Mouse (Mus musculus) erythroid progenitor cell, adult 5-6 weeks (primary cell): ENCODE results near the gene Zp3. TPM values are rescaled to one million over a fixed set of nuclear protein-coding genes. Genes with fewer than 3 reads are reported as not detected.
A peak's percentile ranks its signal among the peaks of the same experiment; 100 is the strongest.

Source experiments
- ATAC-seq: replicated peaks from 2 replicates; pipeline ENCODE4 v1.8.0; 2016; ENCODE audit warnings: moderate number of reproducible peaks, mild to moderate bottlenecking, moderate TSS enrichment, inconsistent platforms; ENCODE audit not compliant: poor library complexity, low FRiP score, severe bottlenecking
- total RNA-seq, 2 experiments: library from RNA; stranded (forward) in 1 of 2; stranded (reverse) in 1 of 2; fragments of 150-400 nt in 1 of 2; fragments of 186-747, 209-891 nt in 1 of 2; gene quantifications; 2 replicates each; pipeline versions ENCODE4 v1.2.3 to v1.2.4; 2015 to 2017; ENCODE audit warnings: low replicate concordance in 2 of 2

Gene Zp3
- total RNA-seq (2015; ENCODE audit: low replicate concordance) (not detected in 2 replicates), total RNA-seq (2017; ENCODE audit: low replicate concordance) (not detected in 2 replicates)

- ATAC-seq = no peak
These were observed at the start of gene Zp3 for GRCm38 (mm10) chr5:135979904-135980303. Zp3 (plus strand) TSS chr5:135980099.

DNA sequence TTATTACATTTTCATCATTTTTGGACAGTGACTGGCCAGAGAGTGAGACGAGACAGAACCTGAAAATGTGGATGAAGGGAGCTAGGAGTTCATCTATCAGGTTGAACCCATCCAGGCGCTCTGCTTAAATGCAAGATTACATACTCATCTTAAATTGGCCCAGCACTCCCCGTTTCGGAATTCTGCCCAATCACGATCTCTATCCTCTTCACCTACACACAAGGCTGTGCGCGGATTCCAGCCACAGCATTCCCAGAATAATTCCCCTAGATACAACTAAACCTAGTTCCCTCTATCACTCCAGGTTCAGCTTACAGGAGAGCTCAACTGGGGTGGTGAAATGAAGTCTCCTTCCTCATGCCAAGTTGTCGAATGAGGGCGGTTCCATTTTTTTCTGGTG is 48.4 kb upstream of the Zp3 start:
- ATAC-seq = no peak

DNA sequence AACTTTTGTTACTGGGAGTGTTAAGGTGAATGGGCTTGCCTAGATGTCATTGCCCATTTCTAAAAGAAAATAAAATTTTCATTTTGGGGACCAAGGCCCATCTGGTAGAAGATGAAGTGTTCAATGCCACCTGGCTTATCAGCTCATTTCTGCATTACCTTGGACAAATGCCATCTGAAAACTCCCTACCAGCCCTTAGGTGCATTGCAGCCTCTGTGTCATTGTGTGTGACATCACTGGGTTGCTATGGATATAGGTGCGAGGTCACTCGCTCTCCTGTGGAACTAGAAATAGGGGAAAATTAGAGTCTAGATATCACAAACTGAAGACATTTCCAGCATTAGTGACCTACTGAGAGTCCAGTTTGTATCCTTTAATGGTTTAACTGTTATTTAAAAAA is 47.5 kb upstream of the Zp3 start:
- ATAC-seq = no peak

DNA sequence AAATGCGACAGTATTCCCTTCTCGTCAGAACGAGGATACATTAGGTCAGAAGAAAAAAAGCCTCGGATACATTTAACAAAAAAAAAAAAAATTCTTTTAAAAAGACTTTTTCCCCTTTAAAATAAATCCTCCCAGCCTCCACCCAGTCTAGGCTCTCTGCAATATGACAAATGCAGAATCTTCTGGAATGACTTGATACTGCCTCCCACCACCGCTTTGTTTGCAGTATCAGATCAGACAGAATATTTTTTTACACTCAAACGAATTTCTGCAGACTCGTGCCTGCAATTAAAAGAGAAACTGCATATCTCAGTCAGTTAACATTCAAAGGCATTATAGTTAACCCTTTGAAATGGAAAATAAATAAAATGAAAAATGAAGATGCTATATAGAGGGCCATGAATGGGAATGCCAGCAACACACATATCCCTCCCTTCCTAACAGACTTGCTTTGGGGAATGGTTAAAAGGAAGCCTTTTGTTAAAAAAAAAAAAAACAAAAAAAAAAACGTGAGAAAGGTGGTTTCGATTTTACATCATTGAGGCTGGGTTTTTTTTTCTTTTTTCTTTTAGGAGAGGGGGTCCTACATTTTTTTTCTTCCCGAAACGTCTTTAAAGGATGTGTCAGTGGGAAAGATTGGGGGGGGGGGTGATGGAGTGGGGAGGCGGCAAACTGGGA is 46.5 kb upstream of the Zp3 start:
- ATAC-seq = no peak

GRCm38 (mm10) chr5:135933900-135934441 is 45.9 kb upstream of the Zp3 start:
- ATAC-seq = peak; percentile 72

DNA sequence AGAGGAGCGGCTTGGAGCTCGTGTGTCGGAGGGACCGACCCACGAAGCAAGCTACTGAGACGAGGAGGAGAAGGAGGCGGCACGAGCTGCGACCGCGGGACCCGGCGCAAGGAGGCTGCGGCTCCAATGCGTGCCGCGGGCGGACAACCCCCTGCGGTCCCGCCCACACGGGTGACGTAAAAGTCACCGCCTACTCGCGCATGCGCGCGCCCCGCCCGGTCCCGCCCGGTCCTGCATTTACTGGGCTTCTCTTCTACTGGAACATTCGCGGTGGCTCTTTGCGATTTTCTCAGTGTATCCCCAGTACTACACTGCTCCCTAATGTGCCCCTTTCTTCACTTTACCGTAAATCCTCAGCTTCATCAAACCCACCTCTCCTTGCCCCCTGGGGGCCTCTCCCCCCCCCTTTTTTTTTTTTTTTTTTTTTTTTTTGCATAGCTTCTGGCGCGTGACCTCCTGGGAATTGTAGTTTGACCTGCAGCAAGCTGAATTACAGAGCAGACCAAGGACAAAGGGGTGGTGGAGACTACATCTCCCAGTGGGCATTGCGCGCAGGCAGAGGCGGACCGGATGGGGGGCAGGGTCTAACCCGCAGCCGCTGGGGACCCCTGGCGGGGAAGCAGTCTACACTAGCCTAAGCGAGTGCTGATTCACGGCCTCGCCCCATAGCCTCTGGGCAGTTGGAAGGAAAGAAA is 45.3 kb upstream of the Zp3 start, which contains the start of gene Ywhag:
TSS of gene Ywhag (minus strand) at position 136 of the 695 bp plus-strand sequence.
- ATAC-seq = peak; percentile 94

DNA sequence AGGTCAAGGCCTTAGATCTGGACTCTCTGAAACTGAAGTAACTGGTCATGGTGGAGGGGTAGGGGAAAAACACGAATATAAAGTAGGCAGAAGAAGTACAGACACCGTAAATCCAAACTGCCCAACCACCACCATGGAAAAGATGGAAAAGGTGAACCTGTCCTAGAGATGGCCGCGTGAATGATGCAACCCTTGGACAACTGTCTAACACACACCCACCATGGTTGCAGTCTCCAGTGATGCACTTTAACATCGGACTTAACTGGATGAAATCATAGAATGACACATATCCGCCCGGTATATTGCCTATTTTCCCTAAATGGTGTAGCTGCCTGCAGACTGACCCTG is 44.7 kb upstream of the Zp3 start:
- ATAC-seq = no peak

DNA sequence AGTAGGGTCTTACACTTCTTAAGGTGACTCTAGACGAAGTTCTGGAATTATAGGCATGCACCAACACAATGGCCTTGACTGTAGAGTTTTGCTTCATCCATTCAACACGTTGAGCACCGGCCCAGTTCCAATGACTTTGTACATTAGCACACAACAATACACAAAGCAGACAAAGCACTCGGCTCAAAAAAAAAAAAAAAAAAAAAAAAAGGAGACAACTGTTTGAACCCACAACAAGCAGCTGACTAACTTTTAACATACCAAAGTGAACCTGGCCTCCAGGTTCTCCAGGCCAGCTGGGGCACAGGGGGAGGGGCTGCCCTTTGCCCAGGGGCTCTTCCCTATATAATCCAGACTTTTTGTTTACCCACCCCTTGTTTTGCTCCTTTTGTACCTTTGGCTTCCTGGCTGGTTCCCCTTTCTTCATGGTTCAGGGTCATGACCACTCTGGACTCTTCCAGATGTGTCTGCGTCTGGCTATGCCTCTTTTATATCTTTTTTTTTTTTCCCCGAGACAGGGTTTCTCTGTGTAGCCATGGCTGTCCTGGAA is 44.2 kb upstream of the Zp3 start:
- ATAC-seq = no peak

- no peak for ATAC-seq
These were observed 39.3 kb upstream of the Zp3 start for GRCm38 (mm10) chr5:135940587-135940986.

- no peak for ATAC-seq
These were observed 37.2 kb upstream of the Zp3 start for GRCm38 (mm10) chr5:135942710-135943109.

DNA sequence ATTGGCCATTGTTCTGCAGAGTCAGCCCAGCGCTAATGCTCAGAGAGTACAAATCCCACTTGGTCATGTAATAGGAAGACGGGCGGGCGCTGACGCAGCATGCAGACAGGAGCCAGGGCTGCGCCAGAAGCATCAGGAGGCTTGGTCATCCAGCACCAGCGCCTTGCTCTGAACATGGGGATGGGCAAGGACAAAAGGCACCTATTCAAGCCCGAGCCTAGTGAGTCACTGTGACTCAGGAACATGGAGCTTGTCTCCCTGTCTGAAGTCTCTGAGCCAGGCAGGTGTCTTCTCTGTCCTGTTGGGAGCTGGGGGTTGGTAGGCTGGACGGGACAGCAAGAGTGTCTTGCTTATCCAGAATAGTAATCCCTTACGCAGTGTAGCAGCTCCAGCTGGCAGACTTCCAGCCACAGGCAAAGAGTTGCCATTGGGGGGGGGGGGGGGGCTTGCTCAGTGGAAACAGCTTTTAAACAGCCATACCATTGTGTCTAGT is 33.9 kb upstream of the Zp3 start:
- ATAC-seq = no peak

DNA sequence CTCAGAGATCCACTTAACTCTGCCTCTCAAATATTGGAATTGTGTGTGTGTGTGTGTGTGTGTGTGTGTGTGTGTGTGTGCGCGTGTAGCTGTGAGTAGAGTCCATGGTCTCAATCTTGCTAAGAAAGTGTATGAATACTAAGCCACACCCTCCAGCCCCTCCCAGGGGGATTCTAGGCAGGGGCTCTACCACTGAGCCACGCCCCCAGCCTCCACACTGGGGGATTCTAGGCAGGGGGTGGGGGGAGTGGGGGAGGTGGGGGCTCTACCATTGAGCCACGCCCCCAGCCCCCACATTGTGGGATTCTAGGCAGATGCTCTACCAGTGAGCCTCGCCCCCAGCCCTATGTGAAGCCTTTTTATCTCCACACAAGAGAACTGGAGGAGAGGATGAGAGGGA is 33.3 kb upstream of the Zp3 start:
- no peak for ATAC-seq

- ATAC-seq = peak; percentile 91
These were observed 29.0 kb upstream of the Zp3 start for GRCm38 (mm10) chr5:135950710-135951412.

GRCm38 (mm10) chr5:135951660-135952059 is 28.2 kb upstream of the Zp3 start:
- peak; percentile 25 for ATAC-seq

DNA sequence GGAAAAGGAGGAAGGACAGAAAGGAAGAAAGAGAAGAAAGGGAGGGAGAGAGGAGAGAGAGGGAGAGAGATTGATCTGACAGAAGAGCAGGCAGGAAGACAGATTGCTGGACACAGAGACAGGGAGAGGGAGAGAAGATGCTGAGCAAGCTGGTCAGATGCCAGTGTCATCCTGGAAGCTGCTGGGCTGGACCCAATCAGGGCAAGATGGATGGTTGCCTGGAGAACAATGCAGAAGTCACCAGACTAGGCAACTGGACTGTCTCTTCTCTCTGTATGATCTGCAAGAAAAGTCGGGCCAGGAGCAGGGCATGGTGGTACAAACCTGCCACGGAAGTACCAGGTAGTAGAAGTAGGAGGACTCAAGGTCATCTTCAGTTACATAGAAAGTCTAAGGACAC is 27.1 kb upstream of the Zp3 start:
- no peak for ATAC-seq

GRCm38 (mm10) chr5:135956300-135957206 is 23.3 kb upstream of the Zp3 start:
- ATAC-seq = no peak

GRCm38 (mm10) chr5:135957207-135957974 is 22.5 kb upstream of the Zp3 start:
- ATAC-seq = peak; percentile 86

GRCm38 (mm10) chr5:135958367-135958766 is 21.5 kb upstream of the Zp3 start:
- no peak for ATAC-seq
